Mouse (Mus musculus): ENCODE measurements around the gene Gprc5a. TPM values are rescaled to one million over a fixed set of nuclear protein-coding genes. Genes with fewer than 3 reads are reported as not detected.

Gprc5a gene
- polyA plus RNA-seq, 1 experiment from 2014 or later = 2.8 TPM

DNA sequence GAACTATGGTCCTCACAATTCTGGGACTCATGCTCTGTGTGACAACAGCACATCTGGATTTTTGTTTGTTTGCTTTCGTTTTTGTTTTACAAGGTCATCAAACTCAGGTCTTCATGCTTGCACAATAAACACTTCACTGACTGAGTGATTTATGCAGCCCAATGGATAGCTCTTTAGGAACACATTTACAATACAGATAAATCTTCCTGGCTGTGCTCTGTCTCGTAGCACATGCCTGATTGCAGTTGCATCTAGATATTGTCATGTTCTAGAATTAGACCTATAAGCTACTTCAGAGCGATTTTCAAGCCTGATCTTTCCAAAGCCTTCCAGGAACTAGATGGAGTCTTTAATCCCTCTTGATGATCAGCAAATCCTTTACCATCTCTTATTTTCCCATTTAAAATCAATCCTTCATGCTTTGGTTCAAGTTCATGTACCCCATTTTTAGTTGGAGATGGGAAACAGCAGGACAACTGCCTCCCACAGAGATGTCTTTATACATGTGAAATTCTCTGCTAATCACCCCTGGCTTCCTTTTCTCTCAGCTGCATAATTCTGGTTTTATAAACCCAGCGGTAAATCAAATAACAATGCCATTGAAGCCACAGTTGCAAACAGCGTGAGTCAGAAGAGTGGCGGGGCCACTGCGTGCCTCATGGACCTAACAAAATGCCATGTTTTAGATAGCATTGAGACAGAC, 47.1 kb downstream of the Gprc5a start:
- Histone ChIP-seq H3K9me3 (ENCODE audit: control insufficient read depth, low read length) (no peaks in the 10 kb centered on the region), H3K27ac (ENCODE audit: low read depth, low read length) (no peak overlapping the region), H3K36me3 (ENCODE audit: control insufficient read depth, insufficient read depth, low read length) (no peaks in the 10 kb centered on the region), H3K9ac (ENCODE audit: low read length) (no peak overlapping the region), H3K4me3 (ENCODE audit: low read depth, low read length) (no peak overlapping the region), H3K4me2 (no peak overlapping the region), H3K27me3 (ENCODE audit: control insufficient read depth, insufficient read depth, low read length) (peaks cover 27% of the 10 kb centered on the region), H3K4me1 (ENCODE audit: control insufficient read depth, insufficient read depth, low read length) (no peaks in the 10 kb centered on the region; the same call in 1 of the 2 replicates)
- DNase-seq (ENCODE audit: low spot score, missing footprints) (peak; percentile 90), ATAC-seq (ENCODE audit: low FRiP score) (peak; percentile 79)
- WGBS = 16% methylated on average over 7 of the region's 7 CpGs

DNA sequence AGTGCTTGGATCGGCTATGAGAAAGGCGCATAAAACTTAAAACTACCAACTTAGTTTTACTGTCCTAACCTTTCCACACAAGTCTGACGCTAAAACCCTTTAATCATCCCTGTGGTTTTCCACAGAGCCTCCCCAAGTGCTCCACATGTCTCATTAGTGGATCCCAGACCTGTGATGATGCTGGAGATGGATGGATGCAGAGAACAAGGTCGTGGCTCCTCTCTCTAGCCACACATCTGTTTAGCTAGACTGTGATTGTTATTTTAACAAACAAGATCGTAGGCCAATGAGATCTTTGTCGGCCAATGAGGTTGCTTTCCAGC, 47.6 kb downstream of the Gprc5a start:
- H3K36me3 ChIP-seq (ENCODE audit: control insufficient read depth, insufficient read depth, low read length) = no peaks in the 10 kb centered on the region
- DNase-seq (ENCODE audit: low spot score, missing footprints) = no peak
- 22% methylated on average over 6 of the region's 6 CpGs for WGBS
- H3K9ac ChIP-seq (ENCODE audit: low read length) = no peak overlapping the region
- H3K4me3 ChIP-seq (ENCODE audit: low read depth, low read length) = no peak overlapping the region
- no peaks in the 10 kb centered on the region for H3K9me3 ChIP-seq (ENCODE audit: control insufficient read depth, low read length)
- 0 out of 2 replicates have a peak, but pooled peaks have one; percentile 22 for ATAC-seq (ENCODE audit: low FRiP score)
- H3K4me2 ChIP-seq = no peak overlapping the region
- no peak overlapping the region for H3K27ac ChIP-seq (ENCODE audit: low read depth, low read length)
- no peaks in the 10 kb centered on the region; the same call in 1 of the 2 replicates for H3K4me1 ChIP-seq (ENCODE audit: control insufficient read depth, insufficient read depth, low read length)
- peaks cover 27% of the 10 kb centered on the region for H3K27me3 ChIP-seq (ENCODE audit: control insufficient read depth, insufficient read depth, low read length)

DNA sequence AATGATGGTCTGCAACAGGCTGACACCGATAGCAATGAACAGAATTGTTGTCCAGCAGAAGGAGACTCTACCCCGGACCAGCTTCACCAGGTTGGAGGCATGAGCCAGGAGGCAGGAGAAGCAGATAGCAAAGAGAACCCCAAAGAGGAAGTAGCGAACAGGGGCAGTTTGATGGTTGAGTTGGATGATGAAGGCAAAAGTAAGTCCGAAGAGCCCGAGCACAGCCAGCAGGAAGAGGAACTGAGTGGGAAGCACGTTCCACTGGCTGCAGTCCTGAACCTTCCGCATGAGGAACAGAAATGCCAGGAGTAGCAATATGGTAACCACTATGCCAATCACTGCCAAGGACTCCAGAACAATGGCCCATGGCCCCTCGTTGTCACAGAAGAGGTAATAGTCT, 51.0 kb downstream of the Gprc5a start:
- DNase-seq (ENCODE audit: low spot score, missing footprints) = peak; percentile 78
- Histone ChIP-seq H3K9me3 (ENCODE audit: control insufficient read depth, low read length) (no peaks in the 10 kb centered on the region), H3K27ac (ENCODE audit: low read depth, low read length) (no peak overlapping the region), H3K4me1 (ENCODE audit: control insufficient read depth, insufficient read depth, low read length) (no peaks in the 10 kb centered on the region; the same call in 1 of the 2 replicates), H3K9ac (ENCODE audit: low read length) (no peak overlapping the region), H3K27me3 (ENCODE audit: control insufficient read depth, insufficient read depth, low read length) (peaks cover 14% of the 10 kb centered on the region), H3K4me2 (no peak overlapping the region), H3K36me3 (ENCODE audit: control insufficient read depth, insufficient read depth, low read length) (no peaks in the 10 kb centered on the region), H3K4me3 (ENCODE audit: low read depth, low read length) (no peak overlapping the region)
- 97% methylated on average over 8 of the region's 8 CpGs for WGBS
- no peak for ATAC-seq (ENCODE audit: low FRiP score)

DNA sequence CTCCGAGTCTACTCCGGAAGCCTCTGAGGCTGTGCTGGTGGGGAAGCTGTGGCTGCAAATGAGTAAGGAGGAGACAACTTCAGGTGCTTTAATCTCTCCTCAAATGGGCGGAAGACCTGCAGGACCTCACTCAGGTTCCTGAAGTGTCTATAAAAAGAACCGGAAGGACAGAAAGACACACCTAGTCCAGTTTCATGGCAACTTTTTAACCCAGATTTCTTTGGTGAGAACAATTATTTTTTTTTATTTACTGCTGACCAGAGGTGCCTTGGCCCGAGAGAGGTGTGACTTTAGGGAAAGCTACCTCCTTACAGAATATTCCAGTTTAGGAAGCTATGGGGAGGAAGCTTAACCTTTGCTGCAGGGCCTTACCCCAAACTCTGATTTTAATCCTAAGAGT, 52.7 kb downstream of the Gprc5a start, which contains the start of gene Gprc5d:
Gprc5d (minus strand) TSS at position 101 of the 400 bp plus-strand sequence.
- DNase-seq (ENCODE audit: low spot score, missing footprints) (no peak), ATAC-seq (ENCODE audit: low FRiP score) (no peak)
- Histone ChIP-seq H3K4me3 (ENCODE audit: low read depth, low read length) (no peak within 1 kb of the TSS), H3K9ac (ENCODE audit: low read length) (no peak within 1 kb of the TSS), H3K27ac (ENCODE audit: low read depth, low read length) (no peak within 1 kb of the TSS), H3K9me3 (ENCODE audit: control insufficient read depth, low read length) (no peaks in the 10 kb centered on the region), H3K36me3 (ENCODE audit: control insufficient read depth, insufficient read depth, low read length) (no peaks in the 10 kb centered on the region), H3K4me1 (ENCODE audit: control insufficient read depth, insufficient read depth, low read length) (no peaks in the 10 kb centered on the region; the same call in 1 of the 2 replicates), H3K4me2 (no peak within 1 kb of the TSS), H3K27me3 (ENCODE audit: control insufficient read depth, insufficient read depth, low read length) (peaks cover 14% of the 10 kb centered on the region)
- 89% methylated on average over 5 of the region's 5 CpGs for WGBS

DNA sequence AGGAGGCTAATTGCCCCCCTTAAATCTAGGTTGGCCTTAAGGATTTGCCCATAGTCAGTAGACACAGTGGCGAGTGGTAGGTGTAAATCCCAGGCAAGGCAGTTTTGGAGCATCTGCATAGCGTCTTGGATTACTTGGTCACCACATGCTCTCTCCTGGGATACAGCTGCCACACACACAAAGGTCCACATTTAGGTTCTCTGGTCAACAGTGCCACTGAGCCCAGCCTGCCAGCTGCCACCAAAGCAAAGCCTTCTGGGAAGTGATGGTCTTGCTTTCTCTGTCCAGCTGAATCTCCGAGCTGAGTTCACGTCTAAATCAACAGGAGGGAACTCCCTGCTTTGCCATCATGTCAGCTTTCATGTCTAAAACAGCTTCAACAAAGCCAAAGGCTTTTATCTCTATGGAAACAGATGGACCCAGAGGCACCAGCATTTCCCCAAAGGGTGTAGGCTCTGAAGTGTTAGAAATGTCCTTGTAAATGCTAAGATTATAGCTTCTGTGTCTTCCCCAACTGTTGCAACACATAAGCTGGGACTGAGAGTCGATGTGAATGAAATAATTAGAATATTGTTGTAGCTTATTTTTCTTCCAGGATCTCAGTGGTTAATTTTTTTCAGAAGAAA, 59.4 kb downstream of the Gprc5a start:
- 58% methylated on average over 5 of the region's 5 CpGs for WGBS
- Histone ChIP-seq H3K4me2 (no peak overlapping the region), H3K27me3 (ENCODE audit: control insufficient read depth, insufficient read depth, low read length) (no peaks in the 10 kb centered on the region), H3K36me3 (ENCODE audit: control insufficient read depth, insufficient read depth, low read length) (no peaks in the 10 kb centered on the region), H3K9me3 (ENCODE audit: control insufficient read depth, low read length) (no peaks in the 10 kb centered on the region), H3K27ac (ENCODE audit: low read depth, low read length) (no peak overlapping the region), H3K4me1 (ENCODE audit: control insufficient read depth, insufficient read depth, low read length) (no peaks in the 10 kb centered on the region), H3K9ac (ENCODE audit: low read length) (no peak overlapping the region), H3K4me3 (ENCODE audit: low read depth, low read length) (no peak overlapping the region)
- DNase-seq (ENCODE audit: low spot score, missing footprints) (peak; percentile 69), ATAC-seq (ENCODE audit: low FRiP score) (no peak)

DNA sequence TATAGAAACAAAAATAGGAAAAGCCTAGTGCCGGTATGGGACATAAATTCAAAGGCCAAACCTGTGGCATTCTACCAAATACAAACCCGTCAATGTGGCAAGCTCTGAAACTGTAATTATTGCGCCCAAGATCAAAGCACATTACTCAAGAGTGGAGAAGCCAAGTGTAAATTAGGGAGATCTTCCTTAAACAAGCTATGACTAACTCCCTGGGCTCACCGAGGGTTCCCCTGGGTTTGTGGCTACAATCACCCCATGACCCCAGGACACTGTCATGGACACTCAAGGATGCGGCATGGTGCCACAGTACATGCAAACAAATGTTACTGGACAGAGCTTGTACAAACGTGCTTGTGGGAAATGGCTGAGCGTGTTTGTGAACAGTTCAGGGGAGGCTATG, 67.6 kb downstream of the Gprc5a start:
- WGBS = 82% methylated on average over 7 of the region's 7 CpGs
- H3K36me3 ChIP-seq (ENCODE audit: control insufficient read depth, insufficient read depth, low read length) = no peaks in the 10 kb centered on the region
- peak; percentile 60 for DNase-seq (ENCODE audit: low spot score, missing footprints)
- H3K9ac ChIP-seq (ENCODE audit: low read length) = no peak overlapping the region
- no peaks in the 10 kb centered on the region for H3K27me3 ChIP-seq (ENCODE audit: control insufficient read depth, insufficient read depth, low read length)
- no peak for ATAC-seq (ENCODE audit: low FRiP score)
- no peaks in the 10 kb centered on the region for H3K9me3 ChIP-seq (ENCODE audit: control insufficient read depth, low read length)
- no peak overlapping the region for H3K4me3 ChIP-seq (ENCODE audit: low read depth, low read length)
- H3K4me2 ChIP-seq = no peak overlapping the region
- H3K4me1 ChIP-seq (ENCODE audit: control insufficient read depth, insufficient read depth, low read length) = peaks cover 6% of the 10 kb centered on the region; the same call in 1 of the 2 replicates
- no peak overlapping the region for H3K27ac ChIP-seq (ENCODE audit: low read depth, low read length)

DNA sequence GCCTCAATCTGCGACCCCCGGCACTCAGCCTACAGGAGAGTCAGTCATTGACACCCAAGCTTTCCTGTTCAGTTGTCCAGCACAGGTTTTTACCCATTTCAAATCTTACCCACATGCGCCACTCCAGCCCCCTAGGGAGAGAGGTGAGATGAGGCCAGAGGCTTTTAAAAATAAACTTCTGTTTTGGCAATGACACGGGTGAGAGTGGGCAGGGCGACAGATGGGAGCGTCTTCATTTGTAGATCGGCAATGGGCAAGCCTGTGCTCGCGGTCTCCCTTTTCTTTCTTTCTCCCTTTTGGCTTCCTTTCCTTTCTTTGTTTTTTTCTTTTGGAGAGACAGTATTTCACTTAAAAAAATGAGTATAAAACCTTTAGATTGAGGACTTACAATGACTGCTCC, 68.0 kb downstream of the Gprc5a start:
- H3K9ac ChIP-seq (ENCODE audit: low read length) = no peak overlapping the region
- H3K4me2 ChIP-seq = no peak overlapping the region
- WGBS = 94% methylated on average over 9 of the region's 9 CpGs
- no peaks in the 10 kb centered on the region for H3K27me3 ChIP-seq (ENCODE audit: control insufficient read depth, insufficient read depth, low read length)
- no peaks in the 10 kb centered on the region for H3K9me3 ChIP-seq (ENCODE audit: control insufficient read depth, low read length)
- H3K4me1 ChIP-seq (ENCODE audit: control insufficient read depth, insufficient read depth, low read length) = peaks cover 6% of the 10 kb centered on the region; the same call in 1 of the 2 replicates
- no peak overlapping the region for H3K4me3 ChIP-seq (ENCODE audit: low read depth, low read length)
- peak; percentile 28 for DNase-seq (ENCODE audit: low spot score, missing footprints)
- ATAC-seq (ENCODE audit: low FRiP score) = no peak
- H3K36me3 ChIP-seq (ENCODE audit: control insufficient read depth, insufficient read depth, low read length) = no peaks in the 10 kb centered on the region
- H3K27ac ChIP-seq (ENCODE audit: low read depth, low read length) = no peak overlapping the region

Other genes with a start within 250 kb of the Gprc5a start
- gene Crebl2, start 235.5 kb upstream of the Gprc5a start, polyA plus RNA-seq (2014; fragmentation: Nextera tagmentation; extraction: Ambion mirVana) = 0.92 and 1.2 TPM in 2 replicates
- 35.3 and 36.9 TPM in 2 replicates for gene Gpr19, start 167.1 kb upstream of the Gprc5a start, polyA plus RNA-seq (2014; fragmentation: Nextera tagmentation; extraction: Ambion mirVana)
- 27.8 and 28.0 TPM in 2 replicates for gene Cdkn1b, start 145.2 kb upstream of the Gprc5a start, polyA plus RNA-seq (2014; fragmentation: Nextera tagmentation; extraction: Ambion mirVana)
- gene Apold1, start 83.9 kb upstream of the Gprc5a start, polyA plus RNA-seq (2014; fragmentation: Nextera tagmentation; extraction: Ambion mirVana) = 2.8 and 3.2 TPM in 2 replicates
- gene Ddx47, start 54.0 kb upstream of the Gprc5a start, polyA plus RNA-seq (2014; fragmentation: Nextera tagmentation; extraction: Ambion mirVana) = 103 TPM in 2 replicates
- not detected in 2 replicates for gene Gprc5d, start 52.6 kb downstream of the Gprc5a start, polyA plus RNA-seq (2014; fragmentation: Nextera tagmentation; extraction: Ambion mirVana)
- 29.3 and 33.0 TPM in 2 replicates for gene Fam234b, start 132.3 kb downstream of the Gprc5a start, polyA plus RNA-seq (2014; fragmentation: Nextera tagmentation; extraction: Ambion mirVana)
- 1.8 and 2.9 TPM in 2 replicates for gene Hebp1, start 132.4 kb downstream of the Gprc5a start, polyA plus RNA-seq (2014; fragmentation: Nextera tagmentation; extraction: Ambion mirVana)
- 0.16 and 0.48 TPM in 2 replicates for gene Gsg1, start 188.7 kb downstream of the Gprc5a start, polyA plus RNA-seq (2014; fragmentation: Nextera tagmentation; extraction: Ambion mirVana)
- gene Pbp2, start 244.8 kb downstream of the Gprc5a start, polyA plus RNA-seq (2014; fragmentation: Nextera tagmentation; extraction: Ambion mirVana) = not detected in 2 replicates

Data from midbrain, embryonic 11.5 days (tissue).